Mouse (Mus musculus): ENCODE measurements around the gene Slc25a13. TPM values are rescaled to one million over a fixed set of nuclear protein-coding genes. Genes with fewer than 3 reads are reported as not detected.
"Not testable (repeated sequence)": the region's sequence is repeated elsewhere in the genome, so short reads cannot be mapped to it uniquely, and the experiment has no call there.

The Slc25a13 gene
- polyA plus RNA-seq, 1 experiment = 6.1 TPM

GRCm38 (mm10) chr6:6207395-6207794 is 9.6 kb downstream of the Slc25a13 start:
- DNase-seq (ENCODE audit: low read depth, low spot score) = no peak
- WGBS = 59% methylated on average over 1 of the region's 1 CpGs

GRCm38 (mm10) chr6:6205599-6206165 is 11.3 kb downstream of the Slc25a13 start:
- no peak for DNase-seq (ENCODE audit: low read depth, low spot score)

GRCm38 (mm10) chr6:6202451-6202850 is 14.5 kb downstream of the Slc25a13 start:
- WGBS = 89% methylated on average over 6 of the region's 6 CpGs
- DNase-seq (ENCODE audit: low read depth, low spot score) = no peak

More at GRCm38 (mm10) chr6:6205599-6206165, 11.3 kb downstream of the Slc25a13 start:
- WGBS = 67% methylated on average over 3 of the region's 3 CpGs

- no peak for DNase-seq (ENCODE audit: low read depth, low spot score)
- WGBS = 93% methylated on average over 5 of the region's 5 CpGs
Observed at GRCm38 (mm10) chr6:6201977-6202376, 15.0 kb downstream of the Slc25a13 start.

- 96% methylated on average over 10 of the region's 10 CpGs for WGBS
- no peak for DNase-seq (ENCODE audit: low read depth, low spot score)
Observed at GRCm38 (mm10) chr6:6199138-6199870, 17.7 kb downstream of the Slc25a13 start.

- WGBS = 87% methylated on average over 3 of the region's 3 CpGs
- not testable (repeated sequence) for DNase-seq (ENCODE audit: low read depth, low spot score)
Observed at GRCm38 (mm10) chr6:6198056-6198455, 18.9 kb downstream of the Slc25a13 start.

GRCm38 (mm10) chr6:6197339-6197738 is 19.6 kb downstream of the Slc25a13 start:
- WGBS = 76% methylated on average over 6 of the region's 6 CpGs

GRCm38 (mm10) chr6:6196527-6196926 is 20.4 kb downstream of the Slc25a13 start:
- 71% methylated on average over 4 of the region's 4 CpGs for WGBS
- no peak for DNase-seq (ENCODE audit: low read depth, low spot score)

More at GRCm38 (mm10) chr6:6197339-6197738, 19.6 kb downstream of the Slc25a13 start:
- no peak for DNase-seq (ENCODE audit: low read depth, low spot score)

- 80% methylated on average over 6 of the region's 6 CpGs for WGBS
- DNase-seq (ENCODE audit: low read depth, low spot score) = no peak
Observed at GRCm38 (mm10) chr6:6194831-6195230, 22.1 kb downstream of the Slc25a13 start.

GRCm38 (mm10) chr6:6193906-6194305 is 23.1 kb downstream of the Slc25a13 start:
- no peak for DNase-seq (ENCODE audit: low read depth, low spot score)
- 88% methylated on average over 13 of the region's 13 CpGs for WGBS

GRCm38 (mm10) chr6:6192413-6192812 is 24.6 kb downstream of the Slc25a13 start:
- 83% methylated on average over 7 of the region's 7 CpGs for WGBS
- no peak for DNase-seq (ENCODE audit: low read depth, low spot score)

- no peak for DNase-seq (ENCODE audit: low read depth, low spot score)
- 87% methylated on average over 8 of the region's 8 CpGs for WGBS
Observed at GRCm38 (mm10) chr6:6191596-6192337, 25.2 kb downstream of the Slc25a13 start.

- DNase-seq (ENCODE audit: low read depth, low spot score) = no peak
- WGBS = 84% methylated on average over 6 of the region's 6 CpGs
Observed at GRCm38 (mm10) chr6:6188970-6189369, 28.0 kb downstream of the Slc25a13 start.

- WGBS = 81% methylated on average over 4 of the region's 4 CpGs
- DNase-seq (ENCODE audit: low read depth, low spot score) = no peak
Observed at GRCm38 (mm10) chr6:6186468-6186867, 30.5 kb downstream of the Slc25a13 start.

- no peak for DNase-seq (ENCODE audit: low read depth, low spot score)
- WGBS = 58% methylated on average over 3 of the region's 3 CpGs
Observed at GRCm38 (mm10) chr6:6185735-6186068, 31.3 kb downstream of the Slc25a13 start.

GRCm38 (mm10) chr6:6184921-6185734 is 31.8 kb downstream of the Slc25a13 start:
- WGBS = 30% methylated on average over 7 of the region's 7 CpGs
- DNase-seq (ENCODE audit: low read depth, low spot score) = peak; percentile 80

- WGBS = 87% methylated on average over 8 of the region's 8 CpGs
Observed at GRCm38 (mm10) chr6:6183601-6184000, 33.4 kb downstream of the Slc25a13 start.

GRCm38 (mm10) chr6:6182191-6182590 is 34.8 kb downstream of the Slc25a13 start:
- 93% methylated on average over 7 of the region's 7 CpGs for WGBS
- DNase-seq (ENCODE audit: low read depth, low spot score) = no peak

More at GRCm38 (mm10) chr6:6183601-6184000, 33.4 kb downstream of the Slc25a13 start:
- no peak for DNase-seq (ENCODE audit: low read depth, low spot score)

GRCm38 (mm10) chr6:6178341-6178740 is 38.6 kb downstream of the Slc25a13 start:
- not testable (repeated sequence) for DNase-seq (ENCODE audit: low read depth, low spot score)
- WGBS = 96% methylated on average over 15 of the region's 15 CpGs
